Mouse (Mus musculus) left cerebral cortex, postnatal 4 days (tissue): ENCODE data around the gene Galnt18. TPM values are rescaled to one million over a fixed set of nuclear protein-coding genes. Genes with fewer than 3 reads are reported as not detected.

Source experiments
- DNase-seq: peaks from one replicate; pipeline ENCODE4 v3.0.0-alpha.2; 2022
- intact Hi-C: fragments of 180-260 bp; cut with DNase I; formaldehyde crosslinking; loops from one replicate; pipeline ENCODE4 v1.15.1; 2025
- total RNA-seq, 2 experiments: library from RNA; stranded (reverse); gene quantifications; 2 replicates each; pipeline ENCODE4 v1.2.3; 2021

Galnt18 gene
- total RNA-seq, 2 experiments from 2014 or later: 28.9 to 30.6 TPM

DNA sequence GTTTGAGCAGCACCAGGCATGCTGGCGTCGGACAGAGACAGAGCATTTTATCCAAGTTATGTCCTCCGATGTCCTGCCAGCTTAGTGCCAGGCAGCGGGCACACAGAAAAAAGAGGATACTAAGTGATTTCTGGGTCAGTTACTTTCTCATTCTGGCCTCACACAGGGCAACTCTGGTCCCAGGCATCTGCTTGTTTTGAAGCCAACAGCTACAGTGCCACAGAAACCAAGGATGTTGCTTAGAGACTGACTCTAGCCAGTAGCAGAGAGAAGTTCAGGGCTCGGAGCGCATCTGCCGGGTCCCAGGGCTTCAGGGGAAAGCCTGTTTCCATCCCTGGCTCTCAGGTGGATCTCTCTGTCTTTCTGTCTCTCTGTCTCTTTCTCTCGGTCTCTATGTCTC, 124.8 kb downstream of the Galnt18 start:
- intact Hi-C loops: no loop called here
- peak; percentile 18 for DNase-seq

- DNase-seq: peak; percentile 11
- intact Hi-C loops: no loop called here
Observed at GRCm38 (mm10) chr7:111654526-111654925, 125.3 kb downstream of the Galnt18 start.

DNA sequence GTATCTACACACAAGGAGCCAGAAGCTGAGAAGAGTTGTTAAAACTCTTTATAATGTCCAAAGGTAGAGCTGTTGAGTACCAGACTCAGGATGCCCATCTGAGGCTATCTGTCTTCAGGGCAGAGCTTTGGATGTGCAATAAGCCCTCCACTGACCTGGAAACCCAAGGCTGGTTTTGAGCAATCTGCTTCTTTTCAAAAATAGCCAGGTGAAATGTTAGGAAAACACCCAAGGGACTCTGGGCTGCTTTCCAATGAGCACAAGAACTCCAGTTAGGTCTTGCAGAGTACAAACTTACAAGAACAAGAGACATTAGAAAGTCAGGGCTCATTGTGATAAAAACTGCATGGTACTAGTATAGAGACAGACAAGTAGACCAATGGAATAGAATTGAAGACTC, 135.4 kb downstream of the Galnt18 start:
- intact Hi-C loops: no loop called here
- DNase-seq: no peak

- intact Hi-C loops: no loop called here
- DNase-seq: no peak
Observed at GRCm38 (mm10) chr7:111638899-111639298, 140.9 kb downstream of the Galnt18 start.

DNA sequence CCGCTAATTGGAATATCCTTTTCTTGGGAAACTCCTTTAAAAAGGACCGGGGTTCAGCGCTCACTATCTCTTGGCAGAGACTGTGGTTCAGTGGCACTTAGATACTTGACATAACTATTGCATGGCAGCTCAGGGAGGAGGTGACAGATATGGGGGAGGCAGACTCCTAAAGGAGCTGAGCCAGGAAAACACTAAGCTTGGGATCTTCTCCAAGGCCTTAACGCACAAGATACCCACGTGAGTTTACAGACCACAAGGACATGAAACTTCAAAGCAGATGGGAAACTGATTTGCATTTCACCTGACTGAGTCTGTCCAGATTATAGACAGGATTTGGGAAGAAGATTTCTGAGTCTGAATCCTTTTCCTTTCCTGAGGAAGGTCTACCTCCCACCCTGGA, 141.3 kb downstream of the Galnt18 start:
- no peak for DNase-seq
- intact Hi-C loops: no loop called here

GRCm38 (mm10) chr7:111637866-111638448, 141.8 kb downstream of the Galnt18 start:
- intact Hi-C loops: no loop called here
- no peak for DNase-seq

GRCm38 (mm10) chr7:111636503-111636902, 143.3 kb downstream of the Galnt18 start:
- intact Hi-C loops: no loop called here
- no peak for DNase-seq

GRCm38 (mm10) chr7:111631265-111631664, 148.5 kb downstream of the Galnt18 start:
- intact Hi-C loops: no loop called here
- DNase-seq: peak; percentile 6

DNA sequence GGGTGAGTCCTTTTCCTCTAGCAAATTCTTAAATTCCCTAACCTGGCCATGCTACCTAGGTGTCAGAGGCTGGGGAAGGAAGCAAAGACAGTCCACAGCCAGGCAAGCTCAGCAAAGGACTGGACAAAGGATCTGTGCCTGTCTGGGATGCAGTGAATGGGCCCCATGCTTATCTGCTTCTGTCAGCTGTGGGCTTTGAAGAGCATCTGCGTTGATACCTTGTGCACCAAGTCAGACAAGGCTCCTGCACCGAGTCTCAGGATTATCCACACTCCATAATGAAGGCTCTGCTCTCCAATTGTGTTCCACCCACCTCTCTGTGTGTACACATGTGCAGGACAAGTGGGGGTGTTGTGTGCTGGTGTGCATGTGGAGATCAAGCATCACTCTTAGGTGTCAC, 153.5 kb downstream of the Galnt18 start:
- DNase-seq: no peak
- intact Hi-C loops: no loop called here

DNA sequence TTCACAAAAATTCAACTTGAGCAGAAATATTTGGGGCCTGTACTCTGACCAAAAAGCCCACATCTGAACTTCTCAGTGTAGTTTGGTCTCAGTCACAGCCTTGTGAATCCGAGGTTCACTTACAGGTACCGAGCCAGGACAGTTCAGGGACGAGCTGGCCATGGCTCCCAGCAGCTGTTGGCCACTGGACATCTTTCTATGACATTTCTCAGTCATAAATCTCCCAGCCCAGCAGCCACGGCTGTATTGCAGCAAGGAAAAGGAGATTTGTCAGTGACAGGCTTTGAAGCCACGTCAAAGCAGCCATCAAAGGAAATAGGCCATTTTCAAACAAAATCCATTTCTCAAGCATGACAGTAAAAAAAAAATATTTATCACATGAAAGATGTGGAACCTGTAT, 154.0 kb downstream of the Galnt18 start:
- intact Hi-C loops: no loop called here

DNA sequence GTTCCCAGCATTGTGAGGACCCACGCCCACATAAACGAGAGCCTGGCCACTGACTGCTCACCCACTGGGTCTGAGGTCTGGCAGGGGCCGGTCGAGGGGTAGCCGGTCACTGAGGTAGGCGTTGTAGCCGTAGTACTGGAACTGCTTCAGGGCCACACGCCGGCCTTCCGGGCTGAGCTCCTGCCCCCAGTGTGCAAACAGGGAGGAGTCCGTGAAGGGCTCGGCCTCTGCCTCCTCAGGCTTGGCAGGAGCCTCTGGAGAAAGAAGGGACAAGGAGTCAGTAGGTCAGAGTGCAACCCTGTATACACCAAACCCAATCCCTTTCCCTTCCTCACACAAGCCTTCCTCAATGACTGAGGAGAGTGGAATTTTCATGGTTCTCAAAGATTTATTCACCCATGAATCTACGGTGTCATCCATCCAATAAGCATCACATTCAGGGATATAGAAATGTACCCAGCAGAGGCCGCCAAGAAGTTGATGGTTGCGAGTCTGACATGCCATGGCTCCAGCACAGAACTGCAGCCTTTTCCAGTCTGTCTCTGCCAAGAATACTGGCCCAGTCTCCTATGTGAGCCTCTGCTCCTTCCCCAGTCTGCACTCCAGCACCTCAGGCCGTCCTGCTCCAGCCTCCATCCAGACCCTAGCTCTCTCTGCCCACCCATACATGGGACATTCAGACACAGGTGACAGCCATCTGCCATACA, 163.4 kb downstream of the Galnt18 start:
- intact Hi-C loops: no loop called here
- peak; percentile 54 for DNase-seq

More for the DNA sequence above, 154.0 kb downstream of the Galnt18 start:
- DNase-seq: no peak

GRCm38 (mm10) chr7:111614471-111614870, 165.3 kb downstream of the Galnt18 start:
- no peak for DNase-seq
- intact Hi-C loops: no loop called here

- DNase-seq: no peak
- intact Hi-C loops: no loop called here
Observed at GRCm38 (mm10) chr7:111607476-111607875, 172.3 kb downstream of the Galnt18 start.

DNA sequence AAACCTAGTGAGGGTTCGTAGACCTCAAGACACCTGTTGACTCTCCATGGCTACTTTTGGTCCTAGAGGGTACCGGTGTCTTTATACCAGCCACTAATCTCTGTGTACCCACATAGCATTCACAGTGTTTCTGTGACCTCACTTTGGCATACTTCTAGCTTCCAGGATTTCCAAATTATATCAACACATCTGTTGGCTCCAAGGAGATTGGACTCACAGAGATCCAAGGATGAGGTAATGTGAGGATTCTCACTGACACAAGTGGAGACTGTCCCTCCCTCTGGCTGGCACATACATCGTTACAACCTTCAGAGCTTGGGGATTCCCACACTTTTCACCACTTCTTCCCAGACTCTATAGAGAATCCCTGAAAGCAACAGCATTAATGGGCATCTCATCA, 173.7 kb downstream of the Galnt18 start:
- DNase-seq: no peak
- intact Hi-C loops: no loop called here

GRCm38 (mm10) chr7:111605663-111606062, 174.1 kb downstream of the Galnt18 start:
- no peak for DNase-seq
- intact Hi-C loops: no loop called here

GRCm38 (mm10) chr7:111604578-111605208, 175.1 kb downstream of the Galnt18 start:
- intact Hi-C loops: no loop called here
- no peak for DNase-seq

DNA sequence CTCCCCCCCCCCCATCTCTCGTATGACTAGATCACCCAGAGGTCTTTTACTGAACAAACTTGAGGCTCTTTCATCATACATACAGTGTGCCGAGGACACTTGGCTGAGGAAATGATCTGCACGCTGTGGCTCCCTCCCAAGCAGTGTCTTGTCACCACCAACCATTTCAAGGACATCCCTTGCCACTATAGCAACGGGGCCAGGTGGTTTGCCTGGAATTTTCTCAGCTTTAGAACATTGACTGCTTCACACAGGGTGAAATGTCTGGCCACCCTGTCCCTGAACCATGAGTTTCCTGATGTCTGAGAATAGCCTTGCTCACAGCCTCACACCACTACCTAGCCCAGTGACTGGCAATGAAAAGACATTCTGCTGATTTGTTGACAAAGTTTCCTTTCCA, 176.6 kb downstream of the Galnt18 start:
- intact Hi-C loops: no loop called here
- DNase-seq: no peak

DNA sequence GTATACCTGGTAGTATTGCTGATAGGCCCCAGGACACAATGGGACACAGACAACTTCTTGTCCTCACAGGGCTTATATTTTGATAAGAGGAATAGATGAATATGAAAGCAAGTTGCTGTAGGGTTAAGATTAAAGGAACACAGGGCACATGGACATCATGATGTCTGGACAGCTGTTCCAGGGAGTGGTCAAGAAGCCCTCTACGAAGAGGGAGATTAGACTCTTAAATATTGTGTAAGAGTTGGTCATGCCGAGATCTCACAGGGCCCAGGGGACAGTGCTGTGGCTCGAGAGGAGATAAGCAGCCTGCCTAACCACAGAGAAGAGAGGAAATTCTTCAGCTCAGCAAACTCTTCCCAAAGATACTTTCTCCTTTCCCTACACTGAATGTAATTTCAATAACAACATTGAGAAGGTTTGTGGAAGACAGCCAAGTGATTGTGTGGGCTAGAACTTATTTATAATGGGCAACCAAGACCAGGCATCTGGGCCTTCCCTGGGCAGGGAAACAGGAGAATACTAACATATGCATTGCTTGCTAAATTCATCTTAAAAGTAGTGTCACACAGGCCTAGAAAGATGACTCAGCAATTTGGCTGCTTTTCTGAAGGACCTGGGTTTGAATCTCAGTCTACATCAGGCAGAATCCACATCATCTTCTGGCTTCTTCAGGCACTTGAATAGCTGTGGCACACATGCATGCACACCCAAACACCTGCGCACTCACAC, 178.3 kb downstream of the Galnt18 start:
- DNase-seq: no peak

GRCm38 (mm10) chr7:111600756-111601155, 179.0 kb downstream of the Galnt18 start:
- DNase-seq: peak; percentile 24
- intact Hi-C loops: no loop called here

More for the DNA sequence above, 178.3 kb downstream of the Galnt18 start:
- intact Hi-C loops: no loop called here

DNA sequence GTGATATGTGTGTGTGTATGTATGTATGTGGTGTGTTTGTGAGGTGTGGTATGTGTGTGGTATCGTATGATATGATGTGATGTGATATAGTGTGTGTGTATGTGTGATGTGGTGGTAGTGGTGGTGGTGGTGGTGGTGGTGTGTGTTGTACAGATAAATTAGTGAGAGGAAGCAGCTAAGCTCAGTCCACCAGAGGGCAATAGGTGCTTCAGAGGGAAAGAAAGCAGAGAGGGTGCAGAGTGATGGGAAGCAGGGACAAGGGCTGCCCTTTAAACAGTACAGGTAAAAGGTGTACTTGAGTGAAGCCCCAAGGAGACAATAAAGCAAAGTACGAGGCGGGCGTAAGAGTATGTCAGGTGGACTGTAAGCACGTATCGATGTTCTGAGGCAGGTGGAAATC, 186.1 kb downstream of the Galnt18 start:
- intact Hi-C loops: no loop called here
- DNase-seq: no peak

DNA sequence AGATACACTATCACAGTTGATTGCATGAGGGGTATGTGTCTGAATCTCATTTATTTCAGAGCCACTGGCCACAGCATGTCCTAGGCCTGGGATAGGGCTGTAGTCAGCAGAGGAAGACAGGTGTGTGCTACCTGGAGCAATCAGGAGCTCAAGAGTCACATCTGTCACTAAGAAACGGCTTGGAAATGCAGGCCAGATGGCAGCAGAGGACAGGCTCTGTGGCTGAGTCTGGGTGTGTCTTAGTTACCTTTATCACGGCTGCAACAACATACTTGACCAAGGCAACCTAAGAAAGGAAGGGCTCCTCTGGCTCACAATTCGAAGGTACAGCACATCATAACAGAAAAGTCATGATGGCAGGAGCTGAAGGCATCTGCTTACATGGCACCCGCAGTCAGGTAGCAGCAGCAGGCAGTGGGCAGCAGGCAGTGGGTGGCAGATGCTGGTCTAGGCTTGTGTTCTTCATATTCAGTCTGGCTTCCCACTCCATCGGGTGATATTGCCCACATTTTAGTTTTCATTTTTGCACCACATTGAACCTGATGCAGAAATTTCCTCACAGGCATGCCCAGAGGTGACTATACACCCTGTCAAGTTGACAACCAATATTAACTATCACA, 190.2 kb downstream of the Galnt18 start:
- intact Hi-C loops: no loop called here
- DNase-seq: no peak
